Mouse (Mus musculus): Measurements from ENCODE around the gene Pdzrn4. TPM values are rescaled to one million over a fixed set of nuclear protein-coding genes. Genes with fewer than 3 reads are reported as not detected.
A peak's percentile ranks its signal among the peaks of the same experiment; 100 is the strongest.

Gene Pdzrn4
- total and polyA plus RNA-seq, 2 experiments from 2014 or later = 16.3 to 20.7 TPM

GRCm38 (mm10) chr15:92580217-92580616 lies 183.5 kb downstream of the Pdzrn4 start:
- 45% methylated on average over 3 of the region's 3 CpGs for WGBS

GRCm38 (mm10) chr15:92580742-92581383 lies 184.2 kb downstream of the Pdzrn4 start:
- Histone ChIP-seq H3K9me3 (ENCODE audit: low read length) (no peaks in the 10 kb centered on the region), H3K9ac (no peak overlapping the region), H3K27ac (ENCODE audit: low read depth, low read length) (no peak overlapping the region), H3K4me2 (ENCODE audit: low read depth) (no peak overlapping the region), H3K4me3 (ENCODE audit: low read depth, low read length) (no peak overlapping the region), H3K36me3 (ENCODE audit: insufficient read depth) (no peaks in the 10 kb centered on the region), H3K27me3 (ENCODE audit: insufficient read depth, low read length) (no peaks in the 10 kb centered on the region), H3K4me1 (ENCODE audit: insufficient read depth) (peaks cover 4% of the 10 kb centered on the region; the same call in 1 of the 2 replicates)
- peak; percentile 53; the same call in 1 of the 2 replicates for ATAC-seq
- 24% methylated on average over 9 of the region's 9 CpGs for WGBS
- no peak for DNase-seq
- TF ChIP-seq CTCF (IDR thresholded peaks at IDR 0.05; ENCODE audit: low read depth) = no peak

More at GRCm38 (mm10) chr15:92580217-92580616, 183.5 kb downstream of the Pdzrn4 start:
- H3K9me3 ChIP-seq (ENCODE audit: low read length) = no peaks in the 10 kb centered on the region
- peaks cover 4% of the 10 kb centered on the region; the same call in 1 of the 2 replicates for H3K4me1 ChIP-seq (ENCODE audit: insufficient read depth)
- H3K4me2 ChIP-seq (ENCODE audit: low read depth) = no peak overlapping the region
- ATAC-seq (no peak), DNase-seq (no peak)
- H3K9ac ChIP-seq = no peak overlapping the region
- no peaks in the 10 kb centered on the region for H3K36me3 ChIP-seq (ENCODE audit: insufficient read depth)
- no peak overlapping the region for H3K27ac ChIP-seq (ENCODE audit: low read depth, low read length)
- no peaks in the 10 kb centered on the region for H3K27me3 ChIP-seq (ENCODE audit: insufficient read depth, low read length)
- TF ChIP-seq CTCF (IDR thresholded peaks at IDR 0.05; ENCODE audit: low read depth) = no peak
- no peak overlapping the region for H3K4me3 ChIP-seq (ENCODE audit: low read depth, low read length)

- no peaks in the 10 kb centered on the region for H3K27me3 ChIP-seq (ENCODE audit: insufficient read depth, low read length)
- H3K27ac ChIP-seq (ENCODE audit: low read depth, low read length) = no peak overlapping the region
- H3K36me3 ChIP-seq (ENCODE audit: insufficient read depth) = no peaks in the 10 kb centered on the region
- ATAC-seq = no peak
- H3K9ac ChIP-seq = no peak overlapping the region
- peaks cover 4% of the 10 kb centered on the region; the same call in 1 of the 2 replicates for H3K4me1 ChIP-seq (ENCODE audit: insufficient read depth)
- H3K9me3 ChIP-seq (ENCODE audit: low read length) = no peaks in the 10 kb centered on the region
- no peak overlapping the region for H3K4me3 ChIP-seq (ENCODE audit: low read depth, low read length)
- WGBS = 86% methylated on average over 14 of the region's 14 CpGs
- no peak overlapping the region for H3K4me2 ChIP-seq (ENCODE audit: low read depth)
- no peak for DNase-seq
- no peak for TF ChIP-seq CTCF (IDR thresholded peaks at IDR 0.05; ENCODE audit: low read depth)
Observed at GRCm38 (mm10) chr15:92584357-92585138, 187.9 kb downstream of the Pdzrn4 start.

- peak; percentile 34; the same call in 1 of the 2 replicates for TF ChIP-seq CTCF (IDR thresholded peaks at IDR 0.05; ENCODE audit: low read depth)
- H3K36me3 ChIP-seq (ENCODE audit: insufficient read depth) = no peaks in the 10 kb centered on the region
- ATAC-seq = no peak
- no peak for DNase-seq
- no peaks in the 10 kb centered on the region for H3K9me3 ChIP-seq (ENCODE audit: low read length)
- no peaks in the 10 kb centered on the region for H3K27me3 ChIP-seq (ENCODE audit: insufficient read depth, low read length)
- WGBS = 96% methylated on average over 1 of the region's 1 CpGs
- H3K4me1 ChIP-seq (ENCODE audit: insufficient read depth) = no peaks in the 10 kb centered on the region
- no peak overlapping the region for H3K27ac ChIP-seq (ENCODE audit: low read depth, low read length)
- no peak overlapping the region for H3K9ac ChIP-seq
- H3K4me2 ChIP-seq (ENCODE audit: low read depth) = no peak overlapping the region
- H3K4me3 ChIP-seq (ENCODE audit: low read depth, low read length) = no peak overlapping the region
Observed at GRCm38 (mm10) chr15:92587431-92587830, 190.8 kb downstream of the Pdzrn4 start.

- no peak for ATAC-seq
- H3K4me1 ChIP-seq (ENCODE audit: insufficient read depth) = no peaks in the 10 kb centered on the region
- no peak overlapping the region for H3K4me3 ChIP-seq (ENCODE audit: low read depth, low read length)
- peak; percentile 48 for DNase-seq
- H3K9me3 ChIP-seq (ENCODE audit: low read length) = no peaks in the 10 kb centered on the region
- H3K27me3 ChIP-seq (ENCODE audit: insufficient read depth, low read length) = no peaks in the 10 kb centered on the region
- no peak for TF ChIP-seq CTCF (IDR thresholded peaks at IDR 0.05; ENCODE audit: low read depth)
- WGBS = 17% methylated on average over 2 of the region's 2 CpGs
- H3K36me3 ChIP-seq (ENCODE audit: insufficient read depth) = no peaks in the 10 kb centered on the region
- H3K4me2 ChIP-seq (ENCODE audit: low read depth) = no peak overlapping the region
- H3K27ac ChIP-seq (ENCODE audit: low read depth, low read length) = no peak overlapping the region
- no peak overlapping the region for H3K9ac ChIP-seq
Observed at GRCm38 (mm10) chr15:92594721-92595120, 198.0 kb downstream of the Pdzrn4 start.

DNA sequence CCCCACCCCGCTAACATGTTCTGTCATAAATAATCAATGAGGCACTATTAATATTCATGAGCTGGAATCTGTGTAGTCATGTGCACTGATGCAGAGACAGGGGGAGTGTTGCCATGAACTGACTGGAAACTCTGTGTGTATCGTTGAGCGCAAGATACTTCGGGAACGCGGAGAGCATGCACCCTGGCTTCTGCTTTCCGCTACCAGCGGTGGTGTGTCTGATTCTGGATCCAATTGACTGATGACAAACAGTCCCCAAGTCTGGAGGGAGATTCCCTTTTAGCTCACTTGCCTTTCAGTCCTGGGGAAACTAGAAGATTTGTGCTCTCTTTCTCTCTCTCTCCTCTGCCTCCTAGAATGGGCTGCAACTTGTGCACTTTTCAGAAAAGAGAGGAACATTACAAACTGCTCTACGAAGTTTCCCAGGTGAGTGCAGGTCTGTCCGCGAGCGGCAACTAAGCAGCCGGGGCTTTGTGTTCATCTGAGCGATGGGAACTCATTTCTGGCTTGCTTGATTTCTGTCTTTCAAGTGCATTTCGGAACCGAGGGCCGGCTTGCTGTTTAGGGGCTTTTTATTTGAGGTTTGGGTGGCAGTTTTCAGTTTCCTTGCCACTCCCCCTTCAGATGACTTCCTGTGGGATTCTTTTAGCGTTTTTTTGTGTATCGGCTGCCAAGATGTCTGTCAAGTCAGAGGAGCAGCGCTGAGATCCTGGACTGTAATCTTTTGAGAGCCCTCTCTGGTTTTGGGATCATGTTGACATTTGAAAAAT lies 200.5 kb downstream of the Pdzrn4 start:
- Histone ChIP-seq H3K9me3 (ENCODE audit: low read length) (no peaks in the 10 kb centered on the region), H3K4me3 (ENCODE audit: low read depth, low read length) (peak overlapping the region; percentile 40), H3K4me1 (ENCODE audit: insufficient read depth) (no peaks in the 10 kb centered on the region), H3K27ac (ENCODE audit: low read depth, low read length) (peak overlapping the region; percentile 41; the same call in 1 of the 2 replicates), H3K4me2 (ENCODE audit: low read depth) (peak overlapping the region; percentile 61), H3K9ac (peak overlapping the region; percentile 44; the same call in 1 of the 2 replicates), H3K27me3 (ENCODE audit: insufficient read depth, low read length) (no peaks in the 10 kb centered on the region), H3K36me3 (ENCODE audit: insufficient read depth) (no peaks in the 10 kb centered on the region)
- ATAC-seq (peak; percentile 92), DNase-seq (peak; percentile 73)
- under 1% methylated on average over 20 of the region's 20 CpGs for WGBS
- peak; percentile 47; the same call in 1 of the 2 replicates for TF ChIP-seq CTCF (IDR thresholded peaks at IDR 0.05; ENCODE audit: low read depth)
